Mouse (Mus musculus) erythroblast, embryonic 14.5 days (primary cell): ENCODE data around the gene Bach2.

Source experiments
- GATA1 ChIP-seq: IDR thresholded peaks from 2 replicates; pipeline ENCODE4 v1.6.1; 2012; ENCODE audit warnings: low read length, inconsistent platforms, mixed read lengths
- TAL1 ChIP-seq: IDR thresholded peaks from 3 replicates; pipeline ENCODE4 v1.6.1; 2012; ENCODE audit warnings: low read length, inconsistent platforms, mixed read lengths

DNA sequence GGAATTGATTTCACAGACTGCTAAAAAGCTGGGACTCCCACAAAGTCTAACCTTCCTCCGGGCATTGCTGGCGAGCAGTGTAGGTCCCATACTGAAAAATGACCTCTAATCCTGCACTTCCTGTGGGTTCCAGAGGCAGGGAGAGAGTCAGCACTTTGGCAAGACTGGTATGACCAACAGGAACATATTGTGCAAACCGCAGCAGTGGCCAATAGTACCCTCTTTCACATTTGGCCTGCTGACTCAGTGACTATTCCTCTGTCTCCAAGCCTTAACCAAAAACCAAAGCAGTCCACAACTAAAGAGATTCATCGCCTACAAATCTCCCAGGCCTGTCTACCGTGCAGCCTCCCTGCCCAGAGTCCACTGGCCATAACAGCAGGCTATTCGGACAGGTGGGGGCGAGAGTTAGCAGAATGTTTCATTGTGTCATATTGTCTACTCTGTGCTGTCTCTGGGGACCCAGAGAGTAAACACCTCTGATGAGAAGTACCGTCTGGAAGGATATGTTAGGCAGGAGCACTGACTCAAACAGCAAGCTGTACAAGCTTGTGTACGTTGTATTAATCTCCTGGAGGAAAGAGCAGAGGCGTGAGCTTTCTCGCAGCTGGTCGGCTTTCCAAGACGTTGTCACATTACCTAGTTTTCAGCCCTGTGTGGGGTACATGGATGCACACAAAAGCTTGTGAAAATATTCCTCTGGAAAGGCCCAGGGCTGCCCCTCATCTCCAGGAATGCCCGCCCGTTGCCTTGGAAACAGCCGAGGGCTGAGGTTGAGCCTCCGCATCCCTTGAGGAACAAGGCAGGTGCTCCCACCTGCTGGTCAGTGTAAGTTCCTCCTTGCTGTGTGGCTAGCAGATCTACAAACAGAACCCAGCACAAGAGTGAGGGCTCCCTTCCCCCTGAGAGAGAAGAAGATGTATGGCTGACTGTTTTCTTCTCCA, 331.7 kb downstream of the Bach2 start:
- no peak for TF ChIP-seq GATA1
- TF ChIP-seq TAL1 = no peak
